Mouse (Mus musculus) testis, adult 2 months (tissue): Measurements from ENCODE around the gene Vmn1r54.

Source experiments
- CTCF ChIP-seq: fragments of 200-500 bp; IDR thresholded peaks from 2 replicates; pipeline ENCODE4 v1.5.1; 2012; ENCODE audit warnings: low read depth, mild to moderate bottlenecking, inconsistent platforms, low read length, moderate library complexity; ENCODE audit not compliant: control insufficient read depth, insufficient read depth, insufficient replicate concordance
- POLR2A ChIP-seq: fragments of 200-500 bp; IDR thresholded peaks from 2 replicates; pipeline ENCODE4 v1.6.1; 2012; ENCODE audit warnings: low read depth, mild to moderate bottlenecking, inconsistent platforms, low read length, moderate library complexity; ENCODE audit not compliant: control insufficient read depth

DNA sequence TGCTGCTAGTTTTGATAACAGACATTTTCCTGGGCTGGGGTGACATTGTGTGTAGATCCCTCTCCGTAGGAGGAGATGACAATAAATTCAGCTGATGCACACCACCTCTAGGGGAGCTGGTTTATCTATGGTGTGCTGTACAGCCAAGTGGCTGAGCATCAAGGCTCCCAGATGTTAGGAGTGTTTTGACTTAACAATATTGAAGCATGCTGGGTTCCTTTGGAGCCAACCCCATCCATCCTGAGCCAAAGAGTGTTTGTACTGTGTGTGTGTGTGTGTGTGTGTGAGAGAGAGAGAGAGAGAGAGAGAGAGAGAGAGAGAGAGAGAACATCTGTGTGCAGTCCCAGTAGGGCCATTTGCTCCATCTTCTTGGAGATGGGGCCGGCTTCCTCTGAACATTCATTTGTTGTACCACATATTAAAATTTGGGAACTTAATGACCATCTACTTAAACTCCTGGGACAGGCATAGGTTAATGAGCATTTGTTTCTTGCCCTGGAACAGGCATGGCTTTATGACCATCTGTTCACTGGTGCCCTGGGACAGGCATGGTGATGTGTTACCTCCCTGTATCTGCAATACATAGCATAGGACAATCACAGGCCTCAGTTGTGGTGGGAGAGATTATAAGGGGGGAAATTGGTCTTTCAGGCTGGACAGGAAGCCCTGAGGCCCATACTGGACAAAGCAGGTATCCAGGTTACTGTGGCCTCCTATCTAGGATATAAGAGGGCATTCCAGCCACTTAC, 71.6 kb downstream of the Vmn1r54 start:
- TF ChIP-seq POLR2A (no peak), CTCF (no peak)
